Mouse (Mus musculus): ENCODE results near the gene S100a7a.

- no peak for TF ChIP-seq CTCF (IDR thresholded peaks at IDR 0.05)
- no peak for TF ChIP-seq EP300 (IDR thresholded peaks at IDR 0.05; ENCODE audit: insufficient read depth, low read depth, low read length)
These were observed 5.7 kb downstream of the S100a7a start for GRCm38 (mm10) chr3:90659364-90660044.

Data from heart, adult 2 months (tissue).